Mouse (Mus musculus) kidney, postnatal 0 days (tissue): ENCODE measurements around the gene Enpp6. TPM values are rescaled to one million over a fixed set of nuclear protein-coding genes. Genes with fewer than 3 reads are reported as not detected.

Experiments
- ATAC-seq: fragments of 200-750 bp; cut with Nextera tagmentation; replicated peaks from 2 replicates; pipeline ENCODE4 v1.8.0; 2017; ENCODE audit warnings: low read depth, moderate number of reproducible peaks, moderate TSS enrichment, moderate library complexity; ENCODE audit not compliant: low FRiP score
- DNase-seq: peaks from one replicate; pipeline ENCODE4 v3.0.0-alpha.2; 2016; ENCODE audit warnings: low spot score
- H3K27ac ChIP-seq: fragments of 300-500 bp; sonication (generic); 2 replicates; pipeline ENCODE4 v1.5.1; 2014; ENCODE audit warnings: mild to moderate bottlenecking
- H3K27me3 ChIP-seq: fragments of 300-500 bp; sonication (generic); 2 replicates; pipeline ENCODE4 v1.6.1; 2014; ENCODE audit warnings: low read length, mixed read lengths; ENCODE audit not compliant: insufficient read depth
- H3K36me3 ChIP-seq: fragments of 300-500 bp; sonication (generic); 2 replicates; pipeline ENCODE4 v1.6.1; 2014; ENCODE audit warnings: low read length, mixed read lengths; ENCODE audit not compliant: insufficient read depth
- H3K4me1 ChIP-seq: fragments of 300-500 bp; sonication (generic); replicated peaks from 2 replicates; pipeline ENCODE4 v1.6.1; 2014; ENCODE audit warnings: antibody characterized with exemption, low read length, mixed read lengths; ENCODE audit not compliant: insufficient read depth
- H3K4me2 ChIP-seq: fragments of 300-500 bp; sonication (generic); 2 replicates; pipeline ENCODE4 v1.6.1; 2014; ENCODE audit warnings: mild to moderate bottlenecking, low read length, moderate library complexity, mixed read lengths
- H3K4me3 ChIP-seq: fragments of 300-500 bp; sonication (generic); replicated peaks from 2 replicates; pipeline ENCODE4 v1.5.1; 2014; ENCODE audit warnings: low read depth, low read length
- H3K9ac ChIP-seq: fragments of 300-500 bp; sonication (generic); 2 replicates; pipeline ENCODE4 v1.6.1; 2014; ENCODE audit warnings: low read depth, low read length
- H3K9me3 ChIP-seq: fragments of 300-500 bp; sonication (generic); replicated peaks from 2 replicates; pipeline ENCODE4 v1.6.1; 2016; ENCODE audit warnings: low read length, inconsistent platforms, mixed read lengths
- CTCF ChIP-seq: IDR thresholded peaks from 2 replicates; pipeline ENCODE4 v1.5.1; 2016; ENCODE audit warnings: antibody characterized with exemption, low read depth, mild to moderate bottlenecking, moderate library complexity
- WGBS: fragments of 180-500 bp; shearing (Covaris S2); extraction: QIAGEN DNeasy Blood & Tissue Kit; methylation state at CpG from one replicate; pipeline ENCODE4 v1.1.7; 2014; 5-methylcytosine and 5-hydroxymethylcytosine counted together
- polyA plus RNA-seq: library from polyadenylated mRNA; unstranded; fragments of >200 nt; fragmentation: Nextera tagmentation; extraction: Ambion mirVana; gene quantifications from 2 replicates; pipeline ENCODE4 v1.2.1, GENCODE M21; 2015

The Enpp6 gene
- polyA plus RNA-seq, 1 experiment from 2014 or later = 2.3 TPM

- DNase-seq = no peak
- H3K4me3 ChIP-seq = no peak overlapping the region
- TF ChIP-seq CTCF = no peak
- H3K27ac ChIP-seq = no peak overlapping the region
- ATAC-seq = no peak
- no peaks in the 10 kb centered on the region for H3K36me3 ChIP-seq
- no peak overlapping the region for H3K4me2 ChIP-seq
- no peaks in the 10 kb centered on the region for H3K27me3 ChIP-seq
- H3K9ac ChIP-seq = no peak overlapping the region
- H3K4me1 ChIP-seq = no peaks in the 10 kb centered on the region
- WGBS = 80% methylated on average over 10 of the region's 10 CpGs
- H3K9me3 ChIP-seq = no peaks in the 10 kb centered on the region
These were observed 61.9 kb downstream of the Enpp6 start for GRCm38 (mm10) chr8:47048584-47048983.

- 61% methylated on average over 3 of the region's 3 CpGs for WGBS
- H3K4me1 ChIP-seq = no peaks in the 10 kb centered on the region
- DNase-seq (no peak), ATAC-seq (no peak)
- no peak overlapping the region for H3K4me3 ChIP-seq
- H3K27me3 ChIP-seq = no peaks in the 10 kb centered on the region
- no peak overlapping the region for H3K4me2 ChIP-seq
- TF ChIP-seq CTCF = no peak
- no peak overlapping the region for H3K9ac ChIP-seq
- no peaks in the 10 kb centered on the region for H3K36me3 ChIP-seq
- no peaks in the 10 kb centered on the region for H3K9me3 ChIP-seq
- H3K27ac ChIP-seq = no peak overlapping the region
These were observed 66.0 kb downstream of the Enpp6 start for GRCm38 (mm10) chr8:47052643-47053042.

GRCm38 (mm10) chr8:47056086-47056485, 69.4 kb downstream of the Enpp6 start:
- no peaks in the 10 kb centered on the region for H3K4me1 ChIP-seq
- H3K36me3 ChIP-seq = no peaks in the 10 kb centered on the region
- DNase-seq = no peak
- H3K4me3 ChIP-seq = no peak overlapping the region
- no peak overlapping the region for H3K4me2 ChIP-seq
- WGBS = 88% methylated on average over 1 of the region's 1 CpGs
- no peak for TF ChIP-seq CTCF
- H3K27me3 ChIP-seq = no peaks in the 10 kb centered on the region
- ATAC-seq = no peak
- H3K9ac ChIP-seq = no peak overlapping the region
- H3K9me3 ChIP-seq = no peaks in the 10 kb centered on the region
- no peak overlapping the region for H3K27ac ChIP-seq

- H3K9ac ChIP-seq = no peak overlapping the region
- no peaks in the 10 kb centered on the region for H3K27me3 ChIP-seq
- H3K27ac ChIP-seq = no peak overlapping the region
- DNase-seq (no peak), ATAC-seq (no peak)
- no peak overlapping the region for H3K4me2 ChIP-seq
- no peak for TF ChIP-seq CTCF
- no peak overlapping the region for H3K4me3 ChIP-seq
- WGBS = 89% methylated on average over 4 of the region's 4 CpGs
- H3K36me3 ChIP-seq = no peaks in the 10 kb centered on the region
- H3K9me3 ChIP-seq = no peaks in the 10 kb centered on the region
- no peaks in the 10 kb centered on the region for H3K4me1 ChIP-seq
These were observed 71.8 kb downstream of the Enpp6 start for GRCm38 (mm10) chr8:47058526-47058925.

GRCm38 (mm10) chr8:47058971-47059370, 72.3 kb downstream of the Enpp6 start:
- WGBS = 92% methylated on average over 2 of the region's 2 CpGs
- no peak overlapping the region for H3K4me3 ChIP-seq
- H3K9ac ChIP-seq = no peak overlapping the region
- no peak overlapping the region for H3K4me2 ChIP-seq
- DNase-seq (no peak), ATAC-seq (no peak)
- H3K27ac ChIP-seq = no peak overlapping the region
- H3K36me3 ChIP-seq = no peaks in the 10 kb centered on the region
- H3K9me3 ChIP-seq = no peaks in the 10 kb centered on the region
- H3K4me1 ChIP-seq = no peaks in the 10 kb centered on the region
- TF ChIP-seq CTCF = no peak
- H3K27me3 ChIP-seq = no peaks in the 10 kb centered on the region

- Histone ChIP-seq H3K9ac (no peak overlapping the region), H3K27ac (no peak overlapping the region), H3K4me1 (no peaks in the 10 kb centered on the region), H3K27me3 (no peaks in the 10 kb centered on the region), H3K4me2 (no peak overlapping the region), H3K4me3 (no peak overlapping the region), H3K9me3 (no peaks in the 10 kb centered on the region), H3K36me3 (no peaks in the 10 kb centered on the region)
- WGBS = 45% methylated on average over 7 of the region's 7 CpGs
- no peak for TF ChIP-seq CTCF
- no peak for DNase-seq
- no peak for ATAC-seq
These were observed 74.5 kb downstream of the Enpp6 start for GRCm38 (mm10) chr8:47061105-47061720.

GRCm38 (mm10) chr8:47067121-47067520, 80.4 kb downstream of the Enpp6 start:
- WGBS = 85% methylated on average over 9 of the region's 9 CpGs
- Histone ChIP-seq H3K36me3 (no peaks in the 10 kb centered on the region), H3K9me3 (no peaks in the 10 kb centered on the region), H3K4me1 (no peaks in the 10 kb centered on the region), H3K27ac (no peak overlapping the region), H3K4me3 (no peak overlapping the region), H3K9ac (no peak overlapping the region), H3K4me2 (no peak overlapping the region), H3K27me3 (no peaks in the 10 kb centered on the region)
- TF ChIP-seq CTCF = no peak
- DNase-seq (no peak), ATAC-seq (no peak)
